10 mouse cellular contexts compared by ENCODE assay signal in the genomic region with DNA sequence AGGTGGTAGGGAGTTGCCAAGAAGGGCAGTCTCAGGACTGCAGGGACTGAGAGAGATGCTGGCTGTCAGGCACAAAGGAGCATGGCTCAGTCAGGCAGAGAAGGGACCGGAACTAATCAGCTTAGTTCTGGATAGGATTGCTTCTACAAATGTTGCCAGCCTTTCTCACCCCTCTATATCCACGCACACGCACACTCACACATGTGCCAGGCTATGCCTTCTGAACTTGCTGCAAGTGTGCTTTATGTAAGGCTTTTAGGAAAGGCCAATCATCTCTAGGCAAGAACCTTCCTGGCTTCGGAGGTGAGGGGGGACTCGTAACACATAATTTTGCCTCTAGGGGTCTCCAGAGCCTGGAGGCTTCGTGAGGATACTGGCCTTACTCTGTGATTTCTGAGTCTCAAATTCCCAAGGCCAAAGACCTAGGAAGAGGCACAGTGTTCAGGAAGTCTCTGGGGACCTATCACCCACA. TPM values are rescaled to one million over a fixed set of nuclear protein-coding genes. Genes with fewer than 3 reads are reported as not detected.
DNase-seq lines count a peak whose midpoint lies in the region; ATAC-seq lines count a peak whose summit lies in the region.
"Had no signal": no experiment of that assay in that cellular context is flagged by ENCODE, and none has a peak within 500 bp of the region (broad histone marks: within the 10 kb centered on the region; RNA-seq: fewer than 3 reads in every experiment).

No protein-coding gene starts in this region.

- peak; percentile 9 for DNase-seq in kidney, postnatal 10 days
- DNase-seq in kidney, postnatal 25 days: no peak
- DNase-seq in embryo, embryonic 10 days (ENCODE audit: low spot score): peak; percentile 63
- peak; percentile 52 for DNase-seq in hindbrain, embryonic 10.5 days (ENCODE audit: low spot score)
- peak; percentile 34 for DNase-seq in neural tube, embryonic 11.5 days (ENCODE audit: low spot score)
- DNase-seq in thymus, postnatal 0 days (ENCODE audit: low spot score): no peak
- DNase-seq in adrenal gland, postnatal 14 days: no peak
- DNase-seq in frontal cortex, postnatal 25 days (ENCODE audit: low spot score in 2 of 2): no peak
- DNase-seq: cerebellum, adult 8-10 months; lung, adult 2 months had no signal

- no peaks in the 10 kb centered on the region for H3K9me3 ChIP-seq in hindbrain, embryonic 10.5 days
- no peaks in the 10 kb centered on the region for H3K9me3 ChIP-seq in neural tube, embryonic 11.5 days (ENCODE audit: control insufficient read depth, low read length)

- H3K4me2 ChIP-seq in neural tube, embryonic 11.5 days (ENCODE audit: low read depth): no peak overlapping the region

- H3K9ac ChIP-seq in neural tube, embryonic 11.5 days (ENCODE audit: low read length): no peak overlapping the region

- ATAC-seq in neural tube, embryonic 11.5 days (ENCODE audit: insufficient read depth, low FRiP score, low TSS enrichment): peak; percentile 80

- no peaks in the 10 kb centered on the region for H3K27me3 ChIP-seq in hindbrain, embryonic 10.5 days (ENCODE audit: insufficient read depth, poor library complexity, severe bottlenecking)
- no peaks in the 10 kb centered on the region for H3K27me3 ChIP-seq in neural tube, embryonic 11.5 days (ENCODE audit: control insufficient read depth, insufficient read depth, low read length)

- H3K4me1 ChIP-seq in hindbrain, embryonic 10.5 days (replicated peaks): peaks cover 12% of the 10 kb centered on the region
- 0 out of 2 replicates have a peak, but pooled peaks cover 2% of the 10 kb centered on the region for H3K4me1 ChIP-seq in neural tube, embryonic 11.5 days (ENCODE audit: control insufficient read depth, insufficient read depth, low read length)

- WGBS in hindbrain, embryonic 10.5 days: 34% methylated on average over 6 of the region's 6 CpGs
- 45% methylated on average over 6 of the region's 6 CpGs for WGBS in neural tube, embryonic 11.5 days

- H3K27ac ChIP-seq in hindbrain, embryonic 10.5 days: peak overlapping the region; percentile 18; the same call in 1 of the 2 replicates
- H3K27ac ChIP-seq in neural tube, embryonic 11.5 days (ENCODE audit: low read depth, low read length): no peak overlapping the region

- no peaks in the 10 kb centered on the region for H3K36me3 ChIP-seq in hindbrain, embryonic 10.5 days
- H3K36me3 ChIP-seq in neural tube, embryonic 11.5 days (ENCODE audit: control insufficient read depth, insufficient read depth, low read length): no peaks in the 10 kb centered on the region

- no peak overlapping the region for H3K4me3 ChIP-seq in hindbrain, embryonic 10.5 days
- no peak overlapping the region for H3K4me3 ChIP-seq in neural tube, embryonic 11.5 days (ENCODE audit: low read depth, low read length)

RNA-seq across cellular contexts. Expression of a gene that starts 12.8 kb away (rescaled TPM):
- polyA plus RNA-seq in hindbrain, embryonic 10.5 days (2016; fragmentation: Nextera tagmentation; extraction: Ambion mirVana): 1.4 and 2.1 TPM in 2 replicates
- polyA plus RNA-seq in neural tube, embryonic 11.5 days (2014; fragmentation: Nextera tagmentation; extraction: Ambion mirVana): 3.5 and 3.9 TPM in 2 replicates
- 0.35 and 0.57 TPM in 2 replicates for polyA plus RNA-seq in thymus, postnatal 0 days (2015; fragmentation: Nextera tagmentation; extraction: Ambion mirVana)
- total RNA-seq in adrenal gland, postnatal 14 days (2021): 0.52 and 2.4 TPM in 2 replicates

RNA-seq across cellular contexts. Expression of a gene that starts 18.8 kb away (rescaled TPM):
- 8.6 and 9.1 TPM in 2 replicates for polyA plus RNA-seq in hindbrain, embryonic 10.5 days (2016; fragmentation: Nextera tagmentation; extraction: Ambion mirVana)
- 13.5 and 15.8 TPM in 2 replicates for polyA plus RNA-seq in neural tube, embryonic 11.5 days (2014; fragmentation: Nextera tagmentation; extraction: Ambion mirVana)
- 0.06 and 0.07 TPM in 2 replicates for polyA plus RNA-seq in thymus, postnatal 0 days (2015; fragmentation: Nextera tagmentation; extraction: Ambion mirVana)
- 5.6 and 9.1 TPM in 2 replicates for total RNA-seq in adrenal gland, postnatal 14 days (2021)

Comparison
In these comparisons a context has a peak if more than half of its experiments do, and no peak if none do; other contexts are left out.
1. DNase-seq: peak in kidney, postnatal 10 days (single experiment), embryo, embryonic 10 days (single experiment), hindbrain, embryonic 10.5 days (single experiment) and neural tube, embryonic 11.5 days (single experiment); none in kidney, postnatal 25 days (0 of 2), thymus, postnatal 0 days (single experiment), adrenal gland, postnatal 14 days (single experiment) and frontal cortex, postnatal 25 days (0 of 2).